Mouse (Mus musculus): Measurements from ENCODE around the gene Sla2. TPM values are rescaled to one million over a fixed set of nuclear protein-coding genes. Genes with fewer than 3 reads are reported as not detected.
A peak's percentile ranks its signal among the peaks of the same experiment; 100 is the strongest.

Gene Sla2
- polyA plus RNA-seq (2015; fragmentation: Nextera tagmentation; extraction: Ambion mirVana) = 0.29 and 0.40 TPM in 2 replicates

DNA sequence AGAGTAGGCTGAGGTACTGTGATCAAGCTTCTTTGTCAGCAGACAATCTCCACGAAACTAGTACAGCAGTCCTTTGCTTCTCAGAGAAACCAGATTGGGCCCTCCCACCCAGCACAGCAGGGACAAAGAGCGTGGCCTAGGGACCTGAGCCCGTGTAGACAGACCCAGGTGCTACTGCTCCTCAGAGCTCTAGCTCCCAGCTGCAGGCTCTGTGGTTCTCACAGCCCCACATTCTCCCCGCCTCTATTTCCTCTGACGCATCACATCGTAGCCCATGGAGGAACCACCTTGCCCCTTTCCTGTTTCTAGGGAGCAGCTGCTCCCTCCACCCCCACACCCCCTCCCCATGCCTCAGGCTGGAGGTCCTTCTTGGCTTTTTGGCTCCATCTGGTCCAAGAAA, at the start of gene Sla2:
Sla2 (minus strand) TSS at position 176 of the 400 bp plus-strand sequence.
- Histone ChIP-seq H3K9me3 (ENCODE audit: control insufficient read depth) (no peaks in the 10 kb centered on the region), H3K27me3 (replicated peaks; ENCODE audit: control insufficient read depth, insufficient read depth, low read length) (no peaks in the 10 kb centered on the region), H3K36me3 (ENCODE audit: control insufficient read depth, insufficient read depth) (no peaks in the 10 kb centered on the region), H3K4me2 (replicated peaks; ENCODE audit: low read depth) (no peak within 1 kb of the TSS), H3K4me1 (replicated peaks; ENCODE audit: control insufficient read depth, insufficient read depth, low read length) (no peaks in the 10 kb centered on the region), H3K9ac (ENCODE audit: low read depth, low read length) (no peak within 1 kb of the TSS), H3K4me3 (ENCODE audit: low read depth, low read length) (no peak within 1 kb of the TSS), H3K27ac (ENCODE audit: low read depth, low read length) (no peak within 1 kb of the TSS)
- no peak for ATAC-seq
- whole genome bisulfite sequencing = 64% methylated on average over 6 of the region's 6 CpGs
- no peak for TF ChIP-seq CTCF (IDR thresholded peaks at IDR 0.05; ENCODE audit: low read depth)

DNA sequence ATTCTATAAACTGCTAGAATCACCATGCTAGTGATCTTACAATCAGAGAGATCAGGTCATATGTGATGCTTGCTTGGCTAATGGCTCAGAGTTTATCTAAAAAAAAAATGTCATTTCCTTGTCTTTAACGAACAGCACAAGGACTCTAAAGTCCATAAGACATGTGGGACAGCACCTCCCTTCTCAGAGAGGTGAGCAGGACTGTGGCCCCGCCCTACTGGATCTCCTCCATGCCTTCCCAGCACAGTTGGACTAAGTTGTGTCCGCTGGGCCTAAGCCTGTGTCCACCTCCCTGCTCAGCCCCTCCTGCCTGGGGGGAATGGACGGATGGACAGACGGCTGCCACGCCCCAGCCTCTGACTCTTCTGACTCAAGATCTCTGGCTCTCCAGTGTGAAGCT, 48.0 kb upstream of the Sla2 start:
- H3K27me3 ChIP-seq (replicated peaks; ENCODE audit: control insufficient read depth, insufficient read depth, low read length) = no peaks in the 10 kb centered on the region
- no peaks in the 10 kb centered on the region for H3K4me1 ChIP-seq (replicated peaks; ENCODE audit: control insufficient read depth, insufficient read depth, low read length)
- no peak overlapping the region for H3K9ac ChIP-seq (ENCODE audit: low read depth, low read length)
- peak; percentile 81 for ATAC-seq
- H3K9me3 ChIP-seq (ENCODE audit: control insufficient read depth) = no peaks in the 10 kb centered on the region
- peaks cover 33% of the 10 kb centered on the region for H3K36me3 ChIP-seq (ENCODE audit: control insufficient read depth, insufficient read depth)
- WGBS = 68% methylated on average over 6 of the region's 6 CpGs
- no peak overlapping the region for H3K4me2 ChIP-seq (replicated peaks; ENCODE audit: low read depth)
- H3K4me3 ChIP-seq (ENCODE audit: low read depth, low read length) = no peak overlapping the region
- H3K27ac ChIP-seq (ENCODE audit: low read depth, low read length) = no peak overlapping the region
- TF ChIP-seq CTCF (IDR thresholded peaks at IDR 0.05; ENCODE audit: low read depth) = no peak

DNA sequence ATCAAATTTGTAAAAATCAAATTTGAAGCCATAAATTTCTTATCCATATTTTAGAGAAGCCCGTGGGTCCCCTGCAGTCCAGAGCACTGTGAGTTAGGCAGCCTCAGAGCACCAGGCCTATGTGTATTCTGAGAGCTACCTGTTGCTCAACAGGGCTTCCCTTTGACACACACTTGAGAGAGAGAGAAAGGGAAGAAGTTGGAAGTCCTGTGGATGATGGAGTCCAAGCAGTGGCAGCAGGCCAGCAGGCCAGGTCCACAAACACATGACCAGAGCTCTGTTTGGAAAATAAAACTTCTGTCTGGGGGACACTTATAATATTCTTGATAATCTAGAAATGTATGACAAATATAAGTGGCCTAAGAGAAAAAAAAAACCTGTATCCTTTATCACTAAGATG, 46.4 kb upstream of the Sla2 start:
- no peak overlapping the region for H3K9ac ChIP-seq (ENCODE audit: low read depth, low read length)
- no peak for ATAC-seq
- H3K27me3 ChIP-seq (replicated peaks; ENCODE audit: control insufficient read depth, insufficient read depth, low read length) = no peaks in the 10 kb centered on the region
- TF ChIP-seq CTCF (IDR thresholded peaks at IDR 0.05; ENCODE audit: low read depth) = no peak
- no peak overlapping the region for H3K27ac ChIP-seq (ENCODE audit: low read depth, low read length)
- H3K4me3 ChIP-seq (ENCODE audit: low read depth, low read length) = no peak overlapping the region
- 94% methylated on average over 1 of the region's 1 CpGs for WGBS
- H3K36me3 ChIP-seq (ENCODE audit: control insufficient read depth, insufficient read depth) = peaks cover 30% of the 10 kb centered on the region
- H3K4me1 ChIP-seq (replicated peaks; ENCODE audit: control insufficient read depth, insufficient read depth, low read length) = no peaks in the 10 kb centered on the region
- H3K9me3 ChIP-seq (ENCODE audit: control insufficient read depth) = no peaks in the 10 kb centered on the region
- no peak overlapping the region for H3K4me2 ChIP-seq (replicated peaks; ENCODE audit: low read depth)

DNA sequence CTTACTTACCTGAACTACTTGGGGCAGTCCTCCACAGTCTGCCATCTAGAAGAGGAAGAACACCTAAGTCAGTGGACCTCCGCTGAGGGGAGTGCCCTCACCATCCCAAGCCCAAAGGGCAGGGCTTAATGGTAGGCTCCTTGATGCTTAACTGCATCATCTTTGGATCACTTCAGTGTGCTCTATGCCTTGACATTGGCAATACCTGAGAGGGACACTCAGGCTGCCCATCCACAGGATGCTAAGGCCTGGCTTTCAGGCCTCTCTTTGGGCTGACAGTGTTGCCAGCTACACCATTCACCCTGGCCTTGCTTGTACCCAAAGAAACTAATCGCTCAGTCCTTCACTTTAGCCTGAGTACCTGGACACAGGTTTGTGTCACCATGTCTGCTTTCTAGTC, 44.4 kb upstream of the Sla2 start:
- Histone ChIP-seq H3K4me1 (replicated peaks; ENCODE audit: control insufficient read depth, insufficient read depth, low read length) (no peaks in the 10 kb centered on the region), H3K36me3 (ENCODE audit: control insufficient read depth, insufficient read depth) (peaks cover 32% of the 10 kb centered on the region), H3K4me2 (replicated peaks; ENCODE audit: low read depth) (no peak overlapping the region), H3K27ac (ENCODE audit: low read depth, low read length) (no peak overlapping the region), H3K9ac (ENCODE audit: low read depth, low read length) (no peak overlapping the region), H3K9me3 (ENCODE audit: control insufficient read depth) (no peaks in the 10 kb centered on the region), H3K4me3 (ENCODE audit: low read depth, low read length) (no peak overlapping the region), H3K27me3 (replicated peaks; ENCODE audit: control insufficient read depth, insufficient read depth, low read length) (no peaks in the 10 kb centered on the region)
- ATAC-seq = no peak
- 98% methylated on average over 2 of the region's 2 CpGs for WGBS
- TF ChIP-seq CTCF (IDR thresholded peaks at IDR 0.05; ENCODE audit: low read depth) = no peak

DNA sequence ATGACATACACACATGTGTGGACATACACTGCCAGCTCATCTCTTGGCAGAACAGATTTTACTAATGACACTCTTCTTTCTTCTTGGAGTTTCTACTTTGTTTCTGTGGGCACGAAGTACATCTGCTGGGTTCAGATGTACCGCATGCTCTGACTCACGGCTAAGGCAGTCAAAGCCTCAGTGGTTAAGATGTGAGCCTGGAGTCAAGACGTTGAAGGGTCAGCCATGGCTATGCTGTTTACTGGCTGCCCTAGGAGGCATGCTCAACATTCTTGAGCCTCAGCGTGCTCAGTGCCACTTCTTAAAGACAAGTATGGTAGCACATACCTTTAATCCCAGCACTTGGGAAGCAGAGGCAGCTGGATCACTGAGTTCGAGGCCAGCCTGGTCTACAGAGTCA, 43.6 kb upstream of the Sla2 start:
- Histone ChIP-seq H3K27ac (ENCODE audit: low read depth, low read length) (no peak overlapping the region), H3K9me3 (ENCODE audit: control insufficient read depth) (no peaks in the 10 kb centered on the region), H3K4me1 (replicated peaks; ENCODE audit: control insufficient read depth, insufficient read depth, low read length) (no peaks in the 10 kb centered on the region), H3K36me3 (ENCODE audit: control insufficient read depth, insufficient read depth) (peaks cover 28% of the 10 kb centered on the region), H3K4me2 (replicated peaks; ENCODE audit: low read depth) (no peak overlapping the region), H3K4me3 (ENCODE audit: low read depth, low read length) (no peak overlapping the region), H3K9ac (ENCODE audit: low read depth, low read length) (no peak overlapping the region), H3K27me3 (replicated peaks; ENCODE audit: control insufficient read depth, insufficient read depth, low read length) (no peaks in the 10 kb centered on the region)
- no peak for ATAC-seq
- no peak for TF ChIP-seq CTCF (IDR thresholded peaks at IDR 0.05; ENCODE audit: low read depth)
- 84% methylated on average over 6 of the region's 6 CpGs for WGBS

DNA sequence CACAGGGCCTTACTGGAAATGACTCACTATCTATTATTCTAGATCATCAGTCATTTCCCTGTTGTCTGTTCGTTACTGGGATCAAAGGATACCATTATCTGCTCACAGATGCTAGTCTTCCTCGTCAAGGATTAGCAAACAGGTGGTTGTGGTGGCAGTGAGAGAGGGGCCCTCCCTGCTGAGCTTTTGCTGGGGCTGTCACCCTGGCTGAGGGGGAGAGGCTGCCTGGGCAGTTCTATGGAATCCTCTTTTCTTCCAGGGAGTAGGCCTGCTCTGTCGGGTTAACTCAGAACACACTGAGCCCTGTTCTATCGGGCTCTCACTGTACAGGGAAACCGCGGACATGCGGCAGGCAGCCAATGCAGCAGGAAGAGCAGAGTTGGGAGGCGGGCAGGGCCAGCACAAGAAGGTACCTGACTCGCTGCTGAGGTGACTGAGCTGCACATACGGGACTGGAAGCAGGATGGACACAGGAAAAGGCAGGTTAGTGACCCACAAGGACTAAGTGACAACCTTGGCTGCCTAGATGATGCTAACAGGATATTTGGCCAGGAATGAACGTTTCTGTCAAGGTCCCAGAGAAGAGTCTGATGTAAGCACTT, 42.6 kb upstream of the Sla2 start:
- 62% methylated on average over 11 of the region's 11 CpGs for WGBS
- H3K9ac ChIP-seq (ENCODE audit: low read depth, low read length) = no peak overlapping the region
- no peaks in the 10 kb centered on the region for H3K9me3 ChIP-seq (ENCODE audit: control insufficient read depth)

DNA sequence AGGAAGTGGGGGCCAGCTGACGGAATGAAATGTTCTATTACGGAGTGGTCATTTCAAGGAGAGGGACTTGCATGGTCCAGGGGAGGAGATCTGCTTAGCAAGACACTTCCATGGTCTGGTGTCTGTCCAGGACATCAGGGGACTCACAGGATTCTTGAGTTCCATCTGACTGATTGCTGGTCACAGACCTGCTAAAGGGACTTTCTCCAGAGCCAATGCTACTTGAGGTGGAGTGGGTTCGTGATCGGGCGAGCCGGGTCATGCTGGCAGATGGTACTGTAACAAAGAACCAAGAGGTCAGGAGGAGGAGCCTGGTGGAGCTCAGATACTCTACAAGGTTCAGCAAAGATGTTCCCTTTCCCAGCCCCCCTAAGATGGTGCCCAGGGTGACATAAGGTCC, 41.6 kb upstream of the Sla2 start:
- no peaks in the 10 kb centered on the region for H3K9me3 ChIP-seq (ENCODE audit: control insufficient read depth)
- H3K27ac ChIP-seq (ENCODE audit: low read depth, low read length) = no peak overlapping the region
- no peak for ATAC-seq
- no peak overlapping the region for H3K4me2 ChIP-seq (replicated peaks; ENCODE audit: low read depth)
- no peaks in the 10 kb centered on the region for H3K27me3 ChIP-seq (replicated peaks; ENCODE audit: control insufficient read depth, insufficient read depth, low read length)
- 91% methylated on average over 6 of the region's 6 CpGs for WGBS
- no peak overlapping the region for H3K9ac ChIP-seq (ENCODE audit: low read depth, low read length)
- no peak for TF ChIP-seq CTCF (IDR thresholded peaks at IDR 0.05; ENCODE audit: low read depth)
- peaks cover 27% of the 10 kb centered on the region for H3K36me3 ChIP-seq (ENCODE audit: control insufficient read depth, insufficient read depth)
- no peaks in the 10 kb centered on the region for H3K4me1 ChIP-seq (replicated peaks; ENCODE audit: control insufficient read depth, insufficient read depth, low read length)
- no peak overlapping the region for H3K4me3 ChIP-seq (ENCODE audit: low read depth, low read length)

More for the DNA sequence above, 42.6 kb upstream of the Sla2 start:
- Histone ChIP-seq H3K27ac (ENCODE audit: low read depth, low read length) (no peak overlapping the region), H3K36me3 (ENCODE audit: control insufficient read depth, insufficient read depth) (peaks cover 28% of the 10 kb centered on the region), H3K4me1 (replicated peaks; ENCODE audit: control insufficient read depth, insufficient read depth, low read length) (no peaks in the 10 kb centered on the region), H3K27me3 (replicated peaks; ENCODE audit: control insufficient read depth, insufficient read depth, low read length) (no peaks in the 10 kb centered on the region), H3K4me2 (replicated peaks; ENCODE audit: low read depth) (no peak overlapping the region), H3K4me3 (ENCODE audit: low read depth, low read length) (no peak overlapping the region)
- TF ChIP-seq CTCF (IDR thresholded peaks at IDR 0.05; ENCODE audit: low read depth) = no peak
- ATAC-seq = no peak
